Comparison of ENCODE assay signal across 19 mouse cellular contexts in genomic region chr13:25958153-25958466, GRCm38 (mm10).
DNase-seq lines count a peak whose midpoint lies in the region; ATAC-seq and TF ChIP-seq lines count a peak whose summit lies in the region.
"Had no signal": no experiment of that assay in that cellular context is flagged by ENCODE, and none has a peak within 500 bp of the region (broad histone marks: within the 10 kb centered on the region; RNA-seq: fewer than 3 reads in every experiment).

No protein-coding gene starts in this region.

- H3K9ac ChIP-seq in lung, embryonic 14.5 days = no peak overlapping the region
- no peak overlapping the region for H3K9ac ChIP-seq in forebrain, embryonic 16.5 days (replicated peaks; ENCODE audit: low read depth, low read length)
- H3K9ac ChIP-seq: embryonic facial prominence, embryonic 15.5 days; heart, embryonic 15.5 days; hindbrain, embryonic 14.5 days; intestine, embryonic 15.5 days had no signal

- no peaks in the 10 kb centered on the region for H3K4me1 ChIP-seq in lung, embryonic 14.5 days (ENCODE audit: insufficient read depth)
- H3K4me1 ChIP-seq in lung, adult 2 months (ENCODE audit: control insufficient read depth, insufficient read depth, low read length) = no peaks in the 10 kb centered on the region
- H3K4me1 ChIP-seq in forebrain, embryonic 16.5 days (replicated peaks; ENCODE audit: control insufficient read depth, insufficient read depth, low read length) = peaks cover 6% of the 10 kb centered on the region; the same call in 1 of the 2 replicates
- no peaks in the 10 kb centered on the region for H3K4me1 ChIP-seq in olfactory bulb, adult 2 months (ENCODE audit: control insufficient read depth, insufficient read depth, low read length)
- H3K4me1 ChIP-seq: embryonic facial prominence, embryonic 15.5 days; intestine, embryonic 15.5 days had no signal

- no peak overlapping the region for H3K27ac ChIP-seq in lung, embryonic 14.5 days (ENCODE audit: low read depth)
- H3K27ac ChIP-seq in forebrain, embryonic 16.5 days (ENCODE audit: low read length) = peak overlapping the region; percentile 70
- H3K27ac ChIP-seq in olfactory bulb, adult 2 months (ENCODE audit: insufficient read depth, low read depth, low read length) = peak overlapping the region; percentile 10; the same call in 1 of the 2 replicates
- H3K27ac ChIP-seq: embryonic facial prominence, embryonic 15.5 days; heart, embryonic 15.5 days; hindbrain, embryonic 14.5 days; intestine, embryonic 15.5 days had no signal

- no peak overlapping the region; the same call in 1 of the 2 replicates for H3K4me2 ChIP-seq in lung, embryonic 14.5 days
- H3K4me2 ChIP-seq in forebrain, embryonic 16.5 days (ENCODE audit: low read length) = no peak overlapping the region
- H3K4me2 ChIP-seq: embryonic facial prominence, embryonic 15.5 days; heart, embryonic 15.5 days; hindbrain, embryonic 14.5 days; intestine, embryonic 15.5 days had no signal

- no peaks in the 10 kb centered on the region for H3K36me3 ChIP-seq in lung, embryonic 14.5 days (ENCODE audit: insufficient read depth)
- H3K36me3 ChIP-seq in forebrain, embryonic 16.5 days (ENCODE audit: control insufficient read depth, insufficient read depth) = no peaks in the 10 kb centered on the region
- H3K36me3 ChIP-seq: embryonic facial prominence, embryonic 15.5 days; heart, embryonic 15.5 days; intestine, embryonic 15.5 days had no signal

- no peak for TF ChIP-seq POLR2A in lung, adult 2 months (IDR thresholded peaks at IDR 0.05; ENCODE audit: borderline replicate concordance, extremely low read depth, low read depth, low read length)
- no peak for TF ChIP-seq POLR2A in olfactory bulb, adult 2 months (IDR thresholded peaks at IDR 0.05; ENCODE audit: insufficient read depth, low read depth, low read length)

- H3K4me3 ChIP-seq in lung, embryonic 14.5 days (ENCODE audit: low read depth, low read length) = no peak overlapping the region
- H3K4me3 ChIP-seq in lung, adult 2 months (replicated peaks; ENCODE audit: extremely low read depth, low read depth, low read length) = no peak overlapping the region
- no peak overlapping the region for H3K4me3 ChIP-seq in forebrain, embryonic 16.5 days (replicated peaks; ENCODE audit: low read length)
- no peak overlapping the region for H3K4me3 ChIP-seq in olfactory bulb, adult 2 months (ENCODE audit: insufficient read depth, low read depth, low read length)
- H3K4me3 ChIP-seq: embryonic facial prominence, embryonic 15.5 days; heart, embryonic 15.5 days; intestine, embryonic 15.5 days had no signal

- no peaks in the 10 kb centered on the region for H3K27me3 ChIP-seq in lung, embryonic 14.5 days (ENCODE audit: insufficient read depth, low read length)
- no peaks in the 10 kb centered on the region for H3K27me3 ChIP-seq in forebrain, embryonic 16.5 days (replicated peaks; ENCODE audit: control insufficient read depth, insufficient read depth, low read length)
- H3K27me3 ChIP-seq: embryonic facial prominence, embryonic 15.5 days; heart, embryonic 15.5 days; intestine, embryonic 15.5 days had no signal

- H3K9me3 ChIP-seq in lung, embryonic 14.5 days (ENCODE audit: low read depth, low read length) = no peaks in the 10 kb centered on the region
- no peaks in the 10 kb centered on the region for H3K9me3 ChIP-seq in forebrain, embryonic 16.5 days (ENCODE audit: control insufficient read depth, low read length)
- H3K9me3 ChIP-seq: embryonic facial prominence, embryonic 15.5 days; heart, embryonic 15.5 days; intestine, embryonic 15.5 days had no signal

- peak; percentile 48 for ATAC-seq in frontal cortex, adult (ENCODE audit: low TSS enrichment)
- peak; percentile 54; the same call in 1 of the 2 replicates for ATAC-seq in lung, embryonic 14.5 days (ENCODE audit: insufficient read depth)
- no peak for ATAC-seq in forebrain, embryonic 16.5 days
- ATAC-seq: intestine, embryonic 15.5 days had no signal

- TF ChIP-seq CTCF in lung, embryonic 14.5 days (IDR thresholded peaks at IDR 0.05; ENCODE audit: low read depth) = no peak
- TF ChIP-seq CTCF in lung, adult 2 months (IDR thresholded peaks at IDR 0.05; ENCODE audit: insufficient read depth, low read length) = no peak
- TF ChIP-seq CTCF in olfactory bulb, adult 2 months (IDR thresholded peaks at IDR 0.05; ENCODE audit: insufficient read depth, low read depth, low read length) = no peak

- DNase-seq in frontal cortex, postnatal 25 days (ENCODE audit: low spot score in 2 of 2) = no peak
- no peak for DNase-seq in lung, embryonic 14.5 days
- no peak for DNase-seq in lung, adult 2 months
- DNase-seq in embryo, embryonic 9.5 days (ENCODE audit: extremely low spot score) = no peak
- DNase-seq: adrenal gland, adult 2 months; adrenal gland, postnatal 25 days; cerebellum, adult 18-20 months; cerebellum, adult 9-11 months; cerebellum, postnatal 36 days; gastrocnemius, postnatal 14 days; heart, postnatal 14 days; kidney, adult 18-20 months had no signal

- 40% methylated on average over 4 of the region's 4 CpGs for WGBS in lung, embryonic 14.5 days
- WGBS in lung, adult 2 months = 65% methylated on average over 4 of the region's 4 CpGs
- 63% methylated on average over 4 of the region's 4 CpGs for WGBS in forebrain, embryonic 16.5 days
- WGBS in olfactory bulb, adult 2 months = 44% methylated on average over 4 of the region's 4 CpGs
